8 mouse cellular contexts compared by ENCODE assay signal in genomic region chr11:23255053-23255426, GRCm38 (mm10). TPM values are rescaled to one million over a fixed set of nuclear protein-coding genes. Genes with fewer than 3 reads are reported as not detected.
A peak's percentile ranks its signal among the peaks of the same experiment; 100 is the strongest.
DNase-seq lines count a peak whose midpoint lies in the region; ATAC-seq and TF ChIP-seq lines count a peak whose summit lies in the region.

No protein-coding gene starts in this region.

- H3K27me3 ChIP-seq in kidney, embryonic 16.5 days (ENCODE audit: insufficient read depth, low read length) = no peaks in the 10 kb centered on the region
- no peaks in the 10 kb centered on the region for H3K27me3 ChIP-seq in embryonic facial prominence, embryonic 10.5 days (replicated peaks; ENCODE audit: low read depth, poor library complexity, severe bottlenecking)
- H3K27me3 ChIP-seq in hindbrain, embryonic 16.5 days (replicated peaks; ENCODE audit: control insufficient read depth, insufficient read depth, low read length) = no peaks in the 10 kb centered on the region
- no peaks in the 10 kb centered on the region for H3K27me3 ChIP-seq in midbrain, postnatal 0 days (ENCODE audit: insufficient read depth, low read length)

- no peak for DNase-seq in kidney, adult 18-20 months
- DNase-seq in embryonic facial prominence, embryonic 10.5 days (ENCODE audit: low spot score) = no peak
- no peak for DNase-seq in midbrain, postnatal 0 days (ENCODE audit: low spot score)
- DNase-seq in layer of hippocampus, postnatal 10 days (ENCODE audit: low spot score in 2 of 2) = no peak
- DNase-seq in cerebellum, postnatal 36 days = no peak
- no peak for DNase-seq in kidney, postnatal 4 days

- H3K36me3 ChIP-seq in kidney, embryonic 16.5 days (ENCODE audit: insufficient read depth, low read length) = no peaks in the 10 kb centered on the region
- peaks cover 13% of the 10 kb centered on the region for H3K36me3 ChIP-seq in embryonic facial prominence, embryonic 10.5 days (replicated peaks)
- no peaks in the 10 kb centered on the region for H3K36me3 ChIP-seq in hindbrain, embryonic 16.5 days (ENCODE audit: control insufficient read depth, insufficient read depth, low read length)
- H3K36me3 ChIP-seq in midbrain, postnatal 0 days (ENCODE audit: insufficient read depth, low read length) = no peaks in the 10 kb centered on the region

- peak overlapping the region; percentile 90 for H3K9ac ChIP-seq in kidney, embryonic 16.5 days (replicated peaks; ENCODE audit: low read length)
- peak overlapping the region; percentile 89 for H3K9ac ChIP-seq in hindbrain, embryonic 16.5 days (ENCODE audit: low read depth, low read length)
- peak overlapping the region; percentile 60 for H3K9ac ChIP-seq in midbrain, postnatal 0 days (replicated peaks; ENCODE audit: low read length, poor library complexity, severe bottlenecking)

- H3K9me3 ChIP-seq in kidney, embryonic 16.5 days (ENCODE audit: low read length) = no peaks in the 10 kb centered on the region
- H3K9me3 ChIP-seq in embryonic facial prominence, embryonic 10.5 days = no peaks in the 10 kb centered on the region
- H3K9me3 ChIP-seq in hindbrain, embryonic 16.5 days (ENCODE audit: control insufficient read depth, low read length) = no peaks in the 10 kb centered on the region
- H3K9me3 ChIP-seq in midbrain, postnatal 0 days (ENCODE audit: low read length) = no peaks in the 10 kb centered on the region

- ATAC-seq in kidney, embryonic 16.5 days (ENCODE audit: low FRiP score, low TSS enrichment) = no peak
- ATAC-seq in hindbrain, embryonic 16.5 days = no peak
- peak; percentile 28 for ATAC-seq in midbrain, postnatal 0 days (ENCODE audit: low FRiP score)

- peak overlapping the region; percentile 97 for H3K27ac ChIP-seq in kidney, embryonic 16.5 days (ENCODE audit: low read length)
- H3K27ac ChIP-seq in embryonic facial prominence, embryonic 10.5 days (replicated peaks) = peak overlapping the region; percentile 100
- peak overlapping the region; percentile 96 for H3K27ac ChIP-seq in hindbrain, embryonic 16.5 days (ENCODE audit: low read depth, low read length)
- peak overlapping the region; percentile 88 for H3K27ac ChIP-seq in midbrain, postnatal 0 days (ENCODE audit: low read depth, low read length)

- under 1% methylated on average over 24 of the region's 24 CpGs for WGBS in kidney, embryonic 16.5 days
- under 1% methylated on average over 24 of the region's 24 CpGs for WGBS in embryonic facial prominence, embryonic 10.5 days
- WGBS in hindbrain, embryonic 16.5 days = 2% methylated on average over 24 of the region's 24 CpGs
- WGBS in midbrain, postnatal 0 days = 2% methylated on average over 23 of the region's 24 CpGs

- peak overlapping the region; percentile 100 for H3K4me3 ChIP-seq in kidney, embryonic 16.5 days (ENCODE audit: low read length)
- H3K4me3 ChIP-seq in embryonic facial prominence, embryonic 10.5 days = peak overlapping the region; percentile 95
- peak overlapping the region; percentile 62 for H3K4me3 ChIP-seq in hindbrain, embryonic 16.5 days (ENCODE audit: low read length)
- H3K4me3 ChIP-seq in midbrain, postnatal 0 days (ENCODE audit: low read depth, low read length) = peak overlapping the region; percentile 97

- no peak for TF ChIP-seq CTCF in midbrain, postnatal 0 days (IDR thresholded peaks at IDR 0.05)

- H3K4me2 ChIP-seq in kidney, embryonic 16.5 days (replicated peaks; ENCODE audit: low read depth, low read length) = peak overlapping the region; percentile 59
- H3K4me2 ChIP-seq in hindbrain, embryonic 16.5 days (ENCODE audit: low read length) = peak overlapping the region; percentile 68
- peak overlapping the region; percentile 43 for H3K4me2 ChIP-seq in midbrain, postnatal 0 days (ENCODE audit: low read depth, low read length, poor library complexity, severe bottlenecking)

- peaks cover 14% of the 10 kb centered on the region; the same call in 1 of the 2 replicates for H3K4me1 ChIP-seq in kidney, embryonic 16.5 days (ENCODE audit: insufficient read depth, low read length)
- peaks cover 19% of the 10 kb centered on the region for H3K4me1 ChIP-seq in embryonic facial prominence, embryonic 10.5 days
- peaks cover 7% of the 10 kb centered on the region for H3K4me1 ChIP-seq in hindbrain, embryonic 16.5 days (ENCODE audit: control insufficient read depth, insufficient read depth, low read depth, low read length)
- H3K4me1 ChIP-seq in midbrain, postnatal 0 days (ENCODE audit: insufficient read depth, low read length) = no peaks in the 10 kb centered on the region

RNA-seq across cellular contexts. Expression of gene Xpo1, which starts 0.8 kb away (rescaled TPM):
- 95.1 and 96.8 TPM in 2 replicates for polyA plus RNA-seq in kidney, embryonic 16.5 days (2015; fragmentation: Nextera tagmentation; extraction: Ambion mirVana)
- 139 and 141 TPM in 2 replicates for polyA plus RNA-seq in embryonic facial prominence, embryonic 10.5 days (2016; fragmentation: Nextera tagmentation; extraction: Ambion mirVana)
- 52.6 and 63.5 TPM in 2 replicates for polyA plus RNA-seq in hindbrain, embryonic 16.5 days (2015; fragmentation: Nextera tagmentation; extraction: Ambion mirVana)
- total RNA-seq in midbrain, postnatal 0 days (2014; rRNA removed) = 65.1 and 86.5 TPM in 2 replicates
- 37.4 and 44.0 TPM in 2 replicates for polyA plus RNA-seq in midbrain, postnatal 0 days (2015; fragmentation: Nextera tagmentation; extraction: Ambion mirVana)
- total RNA-seq in layer of hippocampus, postnatal 10 days (2021) = 10 to 100 TPM; 78.0 to 79.1 TPM

RNA-seq across cellular contexts. Expression of gene Usp34, which starts 51.7 kb away (rescaled TPM):
- 22.4 and 22.5 TPM in 2 replicates for polyA plus RNA-seq in kidney, embryonic 16.5 days (2015; fragmentation: Nextera tagmentation; extraction: Ambion mirVana)
- 25.2 and 26.6 TPM in 2 replicates for polyA plus RNA-seq in embryonic facial prominence, embryonic 10.5 days (2016; fragmentation: Nextera tagmentation; extraction: Ambion mirVana)
- 26.3 and 27.1 TPM in 2 replicates for polyA plus RNA-seq in hindbrain, embryonic 16.5 days (2015; fragmentation: Nextera tagmentation; extraction: Ambion mirVana)
- 107 and 140 TPM in 2 replicates for total RNA-seq in midbrain, postnatal 0 days (2014; rRNA removed)
- polyA plus RNA-seq in midbrain, postnatal 0 days (2015; fragmentation: Nextera tagmentation; extraction: Ambion mirVana) = 24.1 and 30.2 TPM in 2 replicates
- 100 to 1,000 TPM; 114 to 120 TPM for total RNA-seq in layer of hippocampus, postnatal 10 days (2021)
